Mouse (Mus musculus) v-Abl transformed pro-B cells (cell line): ENCODE results near the gene Gm4924.

Source experiments
- in situ Hi-C, 2 experiments: fragments of 400-800 bp; cut with MboI; formaldehyde crosslinking; loops; one replicate each; pipeline ENCODE4 v1.15.1; 2025; ENCODE audit not compliant: unreplicated experiment in 2 of 2

Gene Gm4924

DNA sequence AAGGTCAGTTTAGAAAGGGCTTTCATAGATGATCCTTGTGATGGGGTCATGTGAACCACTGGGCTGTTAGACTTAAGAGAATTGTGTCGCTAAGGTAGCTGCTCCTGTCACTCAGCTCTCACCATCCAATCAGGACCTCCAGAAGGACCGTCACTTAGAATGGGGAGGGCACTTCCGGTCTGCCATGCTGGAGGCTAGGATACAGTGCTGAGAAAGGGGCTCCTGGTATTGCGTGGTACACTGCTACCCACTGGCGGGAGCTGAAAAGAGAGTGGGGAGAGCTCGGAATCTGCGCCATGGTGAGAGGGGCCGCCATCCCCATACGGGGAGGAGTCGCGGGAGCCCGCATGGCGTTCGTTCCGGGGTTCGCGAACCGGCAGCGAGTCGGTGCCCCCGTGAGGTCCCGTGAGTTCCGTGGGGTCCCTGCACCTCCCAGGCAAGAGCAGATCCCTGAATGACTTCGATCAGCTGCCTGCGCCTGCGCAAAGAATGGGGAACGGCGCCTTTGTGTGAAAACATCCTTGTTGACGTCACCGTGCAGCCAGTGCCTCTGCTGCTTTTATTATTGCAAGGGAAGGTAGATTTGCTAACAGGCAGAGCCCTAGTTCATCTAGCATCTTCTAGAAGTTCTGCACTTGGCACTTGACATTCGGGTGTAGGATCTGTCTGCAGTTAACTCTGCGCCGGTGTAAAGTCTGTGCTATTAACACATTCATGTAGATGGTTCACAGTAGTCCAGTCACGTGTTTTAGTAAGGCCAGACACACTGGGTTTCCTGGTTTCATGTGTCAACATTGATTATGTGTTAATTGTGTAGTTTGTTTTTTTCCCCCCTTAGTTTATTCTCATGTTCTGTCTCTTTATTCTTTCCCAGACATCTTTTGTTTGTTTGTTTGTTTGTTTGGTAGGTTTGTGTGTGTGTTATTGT lies at the start of gene Gm4924:
Gene Gm4924, plus strand, starts transcription at position 173 of the 928 bp plus-strand sequence.
- in situ Hi-C loops, result no loop called here

GRCm38 (mm10) chr10:82316482-82316881 lies 37.6 kb upstream of the Gm4924 start, which contains the start of gene 4932415D10Rik:
Gene 4932415D10Rik, minus strand, starts transcription at chr10:82316582.
- in situ Hi-C loops, result no loop called here

DNA sequence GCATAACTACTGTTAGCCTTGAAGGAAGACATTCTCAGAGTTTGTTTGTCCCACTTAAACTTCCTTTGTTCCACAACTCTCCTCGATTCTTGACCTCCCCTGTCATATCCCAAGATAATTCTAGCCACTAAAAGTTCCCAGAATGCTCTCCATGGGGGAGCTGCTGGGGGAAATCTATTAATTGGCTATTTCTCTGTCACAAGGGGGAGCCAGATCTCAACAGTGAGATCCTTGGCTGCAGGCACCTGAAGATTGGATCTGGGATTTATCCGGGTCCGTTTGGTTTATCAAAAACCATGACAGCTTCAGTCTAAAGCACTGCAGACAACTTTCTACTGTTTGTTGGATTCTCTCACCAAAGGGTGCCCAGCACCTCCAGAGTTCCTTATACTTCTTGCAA lies 33.9 kb upstream of the Gm4924 start:
- in situ Hi-C loops, result no loop called here

GRCm38 (mm10) chr10:82329826-82330225 lies 24.2 kb upstream of the Gm4924 start:
- in situ Hi-C loops, result no loop called here

GRCm38 (mm10) chr10:82355401-82355800 lies 1.3 kb downstream of the Gm4924 start:
- in situ Hi-C loops, result no loop called here

- in situ Hi-C loops, result no loop called here
These were observed 7.9 kb downstream of the Gm4924 start for GRCm38 (mm10) chr10:82361911-82362310.

DNA sequence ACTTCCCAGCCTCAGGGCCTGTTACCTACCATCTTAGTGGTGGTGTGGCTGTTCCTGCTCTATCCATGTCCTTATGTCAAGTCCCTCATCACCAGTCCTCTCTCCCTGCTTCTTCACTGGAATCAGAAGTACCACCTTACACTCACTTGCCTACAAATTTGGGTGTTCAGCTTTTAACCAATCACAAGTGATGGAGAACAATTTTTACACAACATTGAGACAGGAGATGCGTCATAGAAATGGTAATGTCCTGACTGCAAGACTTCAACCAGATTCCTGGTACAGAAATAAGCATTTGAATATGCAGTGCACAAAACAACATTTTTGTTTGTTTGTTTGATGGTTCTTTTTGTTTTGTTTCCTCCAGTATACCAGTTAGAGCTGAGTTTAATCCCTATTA lies 28.9 kb downstream of the Gm4924 start:
- in situ Hi-C loops, result no loop called here

- in situ Hi-C loops, result no loop called here
These were observed 55.5 kb downstream of the Gm4924 start for GRCm38 (mm10) chr10:82409511-82409910.

DNA sequence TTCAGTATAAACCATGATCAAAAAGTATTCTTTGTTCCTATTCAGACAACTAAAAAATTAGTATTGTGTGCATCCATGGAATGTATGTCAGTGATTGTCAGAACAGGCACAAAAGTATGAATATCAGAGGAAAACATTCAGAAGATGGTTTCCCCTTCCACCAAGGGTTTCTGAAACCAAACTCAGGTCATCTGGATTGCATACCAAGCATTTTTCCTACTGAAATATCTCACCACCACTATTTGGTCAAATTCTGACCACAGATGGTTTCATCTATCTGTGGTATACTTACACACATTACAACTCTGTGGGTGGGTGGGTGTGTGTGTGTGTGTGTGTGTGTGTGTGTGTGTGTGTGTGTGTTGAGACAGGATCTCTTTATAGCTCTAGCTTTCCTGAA lies 69.6 kb downstream of the Gm4924 start:
- in situ Hi-C loops, result no loop called here
